Mouse (Mus musculus): ENCODE results near the gene Itga11.
A peak's percentile ranks its signal among the peaks of the same experiment; 100 is the strongest.

Itga11 gene

DNA sequence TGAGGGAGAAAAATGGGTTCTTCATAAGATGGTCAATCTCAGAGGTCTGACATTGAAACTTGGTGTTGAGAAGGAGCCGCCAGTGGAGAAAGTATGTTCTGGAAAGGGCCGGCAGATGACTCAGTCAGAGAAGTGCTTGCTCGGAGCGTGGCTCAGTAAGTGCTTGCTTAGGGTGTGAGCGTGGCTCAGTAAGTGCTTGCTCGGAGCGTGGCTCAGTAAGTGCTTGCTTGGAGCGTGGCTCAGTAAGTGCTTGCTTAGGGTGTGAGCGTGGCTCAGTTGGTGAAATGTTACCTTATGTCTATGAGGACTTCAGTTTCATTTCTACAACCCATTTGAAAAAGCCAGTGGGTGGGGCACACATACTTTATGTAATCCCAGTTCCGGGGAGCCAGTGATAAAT lies 12.1 kb downstream of the Itga11 start:
- DNase-seq = no peak

GRCm38 (mm10) chr9:62694054-62694453 lies 16.4 kb downstream of the Itga11 start:
- peak; percentile 68 for DNase-seq

DNA sequence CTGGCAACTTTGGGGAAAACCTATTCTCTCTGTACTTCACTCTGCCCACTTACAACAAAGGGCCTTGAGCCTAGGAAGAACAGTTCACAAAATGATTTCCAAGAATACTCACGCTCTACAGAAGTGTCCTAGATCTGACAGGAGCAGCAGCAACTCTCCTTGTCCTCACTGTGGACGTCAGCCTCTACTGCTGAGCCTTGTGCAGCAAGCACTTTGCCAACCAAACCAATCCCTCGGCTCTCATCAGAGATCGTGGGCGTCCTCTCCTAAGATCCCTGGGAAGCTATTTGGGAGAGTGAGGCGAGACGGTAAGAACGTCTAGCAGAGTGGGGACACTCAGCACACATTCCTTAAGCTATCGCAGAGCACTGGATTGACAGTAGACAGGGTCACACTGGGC lies 17.6 kb downstream of the Itga11 start:
- no peak for DNase-seq

DNA sequence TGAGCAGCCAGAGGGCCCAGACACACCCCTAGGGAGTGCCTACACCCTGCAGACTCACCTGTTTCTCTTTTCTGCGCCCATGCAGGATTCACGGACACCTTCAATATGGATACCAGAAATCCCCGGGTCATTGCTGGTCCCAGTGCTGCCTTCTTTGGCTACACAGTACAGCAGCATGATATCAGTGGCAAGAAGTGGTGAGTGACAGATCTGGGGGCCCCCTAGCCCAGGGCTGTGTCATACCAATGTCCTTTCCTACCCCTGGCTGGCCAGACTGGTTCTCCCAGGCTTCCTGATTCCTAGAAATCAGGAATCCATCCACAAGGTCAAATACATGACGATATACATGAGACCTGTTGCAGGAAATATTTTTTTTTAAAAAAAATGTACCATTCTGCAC lies 19.2 kb downstream of the Itga11 start:
- no peak for DNase-seq

DNA sequence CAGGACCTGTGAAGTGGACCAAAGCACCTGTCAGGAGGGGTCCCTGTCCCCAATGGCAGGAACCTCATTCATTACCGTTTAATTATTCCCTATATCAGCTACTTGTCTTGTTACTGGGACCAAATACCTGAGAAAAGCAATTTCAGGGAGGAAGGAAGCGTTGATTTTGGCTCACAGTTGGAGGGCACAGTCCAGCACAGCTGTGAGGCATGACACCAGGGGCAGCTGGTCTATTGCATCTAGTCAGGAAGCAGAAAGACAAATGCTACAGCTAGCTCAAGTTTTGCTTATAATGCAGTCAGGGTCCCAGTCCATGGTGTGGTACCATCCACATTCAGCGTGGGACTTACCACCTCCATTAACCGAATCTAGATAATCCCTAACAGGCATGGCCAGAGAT lies 29.6 kb downstream of the Itga11 start:
- no peak for DNase-seq

- peak; percentile 16 for DNase-seq
Measured at GRCm38 (mm10) chr9:62707870-62708269, 30.2 kb downstream of the Itga11 start.

DNA sequence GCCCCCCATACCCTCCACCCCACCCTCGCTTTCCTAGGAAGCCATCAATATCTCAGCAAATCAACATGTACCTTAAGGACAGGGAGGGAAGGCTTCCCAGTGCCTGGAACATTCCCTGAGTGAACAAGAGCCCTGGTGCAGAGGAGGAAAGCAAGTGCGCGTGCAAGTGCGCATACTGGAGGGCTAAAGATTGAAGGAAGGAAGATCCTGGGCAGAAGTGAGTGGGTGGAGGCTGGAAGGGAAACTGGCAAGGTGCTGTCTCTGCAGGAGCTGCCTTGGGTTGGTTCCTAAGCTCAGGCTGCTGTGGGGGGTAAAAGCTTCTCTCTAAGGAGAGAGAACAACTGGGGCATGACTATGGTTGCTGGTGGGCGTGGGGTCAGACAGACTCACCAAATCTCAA lies 32.4 kb downstream of the Itga11 start:
- no peak for DNase-seq

DNA sequence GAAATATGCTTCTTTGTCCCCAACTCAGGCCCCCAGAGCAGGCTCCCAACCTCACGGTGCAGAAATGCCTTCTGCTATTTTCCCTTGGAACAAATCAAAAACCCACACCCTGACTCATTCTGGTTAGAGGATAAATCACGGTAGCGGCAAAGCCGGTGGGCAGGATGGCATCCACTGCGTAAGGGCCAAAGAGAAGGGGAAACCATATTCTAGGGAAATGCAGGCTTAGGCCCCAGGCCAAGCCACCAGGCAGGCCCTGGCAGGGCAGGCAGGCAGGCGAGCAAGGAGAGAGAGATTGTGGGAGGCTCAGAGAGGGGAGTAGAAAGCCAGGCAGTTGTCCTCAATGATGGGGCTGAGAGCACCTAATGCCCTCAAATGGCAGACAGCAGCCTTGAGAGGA lies 34.7 kb downstream of the Itga11 start:
- DNase-seq = no peak

GRCm38 (mm10) chr9:62713040-62713439 lies 35.4 kb downstream of the Itga11 start:
- DNase-seq = no peak

- no peak for DNase-seq
Measured at GRCm38 (mm10) chr9:62714336-62714735, 36.7 kb downstream of the Itga11 start.

GRCm38 (mm10) chr9:62717982-62718381 lies 40.4 kb downstream of the Itga11 start:
- no peak for DNase-seq

DNA sequence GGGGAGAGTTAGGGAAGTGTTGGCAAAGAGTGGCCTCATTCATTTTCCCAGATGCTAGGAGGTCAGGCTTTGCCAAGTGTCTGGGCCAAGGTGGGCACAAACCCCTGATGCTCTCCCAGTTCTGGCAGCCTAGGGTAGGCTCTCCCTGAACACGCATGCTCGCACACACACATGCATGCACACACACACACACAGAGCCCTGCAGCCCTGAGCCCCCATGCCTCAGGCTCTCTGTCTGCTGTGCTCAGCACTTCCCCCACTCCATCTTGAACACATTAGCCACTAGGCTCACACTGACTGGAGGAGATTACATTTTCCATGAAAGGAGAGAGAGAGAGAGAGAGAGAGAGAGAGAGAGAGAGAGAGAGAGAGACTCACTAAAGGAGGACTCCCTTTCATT lies 44.2 kb downstream of the Itga11 start:
- DNase-seq = no peak

DNA sequence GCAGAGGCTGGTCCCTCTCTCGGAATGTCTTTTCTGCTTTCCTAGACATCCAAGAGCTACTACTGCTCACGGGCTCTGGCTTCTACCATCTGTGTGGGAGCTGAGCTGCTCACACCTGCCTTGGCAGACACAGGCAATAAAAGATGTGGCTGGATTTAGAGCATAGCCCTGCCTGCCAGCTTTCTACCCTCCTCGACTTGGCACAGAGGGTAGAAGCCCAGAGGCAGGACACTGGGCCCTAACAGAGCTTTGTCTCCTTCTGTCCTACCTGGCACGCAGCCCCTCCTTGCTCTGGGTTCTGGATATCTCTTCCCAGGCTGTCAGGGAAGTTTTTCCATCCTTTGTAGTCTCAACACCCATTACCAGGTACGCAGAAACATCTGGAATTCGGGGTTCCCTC lies 45.1 kb downstream of the Itga11 start:
- no peak for DNase-seq

- no peak for DNase-seq
Measured at GRCm38 (mm10) chr9:62724175-62724574, 46.5 kb downstream of the Itga11 start.

DNA sequence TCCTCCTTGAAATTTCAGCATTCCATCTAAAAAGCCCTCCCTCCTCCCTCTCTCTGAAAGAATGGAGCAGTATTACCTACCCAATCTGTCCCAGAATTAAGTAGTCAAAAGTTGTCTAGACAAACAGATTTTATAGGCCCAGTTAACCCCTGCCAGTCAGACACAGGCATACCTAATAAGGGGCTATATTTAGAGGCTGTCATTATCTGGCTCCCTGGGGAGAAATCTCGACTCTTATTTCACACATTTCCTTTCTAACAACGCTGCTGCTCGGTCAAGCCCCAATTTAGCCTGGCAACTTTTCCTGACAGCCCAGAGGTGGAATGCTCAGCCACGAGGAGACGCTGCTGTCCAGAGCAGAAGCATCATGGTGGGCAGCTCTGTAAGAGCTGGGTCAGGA lies 47.6 kb downstream of the Itga11 start:
- no peak for DNase-seq

GRCm38 (mm10) chr9:62726472-62726871 lies 48.8 kb downstream of the Itga11 start:
- peak; percentile 37 for DNase-seq

- peak; percentile 81 for DNase-seq
Measured at GRCm38 (mm10) chr9:62744558-62745275, 67.1 kb downstream of the Itga11 start.

GRCm38 (mm10) chr9:62746646-62747045 lies 69.0 kb downstream of the Itga11 start:
- peak; percentile 35 for DNase-seq

DNA sequence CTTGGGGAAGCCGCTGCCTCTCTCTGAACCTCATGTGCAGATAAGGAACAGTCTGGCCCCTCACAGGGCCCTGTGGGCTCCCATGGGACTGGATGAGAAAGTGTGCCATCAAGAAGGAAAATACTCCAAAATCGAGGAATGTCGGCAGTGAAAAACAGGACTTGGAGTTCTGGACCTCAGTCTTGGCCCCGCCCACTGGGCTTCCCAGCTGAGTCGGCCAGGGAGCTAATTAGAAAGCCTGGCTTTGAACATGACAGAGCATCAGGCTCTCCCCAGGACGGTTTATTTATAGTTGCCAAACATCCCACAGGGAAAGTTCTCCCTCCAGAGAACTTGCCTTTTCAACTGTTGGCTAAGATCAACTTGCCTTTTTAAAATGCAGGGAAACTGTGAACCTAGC lies 72.0 kb downstream of the Itga11 start:
- peak; percentile 75 for DNase-seq

DNA sequence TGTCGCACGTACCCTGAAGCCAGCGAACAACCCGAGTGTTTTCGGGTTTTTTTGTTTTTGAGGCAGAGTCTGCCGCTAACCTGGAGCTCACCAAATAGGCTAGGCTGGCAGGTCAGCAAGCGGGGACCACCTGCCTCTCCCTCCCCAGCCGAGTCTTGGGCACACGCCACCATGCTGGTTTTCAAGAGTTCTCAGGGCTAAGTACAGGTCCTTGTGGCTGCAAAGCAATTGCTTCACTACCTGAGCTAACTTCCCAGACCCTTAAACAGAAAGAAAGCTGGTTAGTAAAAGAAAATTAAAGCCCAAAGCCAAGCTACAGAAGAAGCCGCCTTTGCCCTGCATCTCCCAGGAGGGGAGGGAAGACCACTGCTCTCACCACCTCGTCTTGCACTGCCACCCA lies 72.8 kb downstream of the Itga11 start:
- peak; percentile 55 for DNase-seq

DNA sequence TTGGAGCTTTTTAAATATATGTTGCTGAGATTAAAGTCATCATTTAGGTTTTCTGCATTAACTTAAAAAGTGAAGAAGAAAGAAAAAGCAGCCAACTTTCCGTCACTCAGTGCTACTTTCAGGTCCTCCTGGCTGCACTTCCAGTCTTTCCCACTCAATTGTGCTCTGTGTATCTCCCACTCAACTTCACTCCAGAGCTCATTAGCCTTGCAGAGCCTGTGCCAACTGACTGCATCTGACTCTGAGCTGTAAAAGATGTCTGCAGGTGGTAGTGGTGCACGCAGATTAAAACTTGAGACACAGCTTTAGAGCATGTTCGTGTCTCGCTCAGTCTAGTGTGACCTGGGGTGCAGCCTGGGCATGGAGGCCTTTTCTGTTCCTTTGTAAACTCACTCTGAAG lies 80.7 kb downstream of the Itga11 start:
- no peak for DNase-seq

- no peak for DNase-seq
Measured at GRCm38 (mm10) chr9:62759601-62760000, 82.0 kb downstream of the Itga11 start.

DNA sequence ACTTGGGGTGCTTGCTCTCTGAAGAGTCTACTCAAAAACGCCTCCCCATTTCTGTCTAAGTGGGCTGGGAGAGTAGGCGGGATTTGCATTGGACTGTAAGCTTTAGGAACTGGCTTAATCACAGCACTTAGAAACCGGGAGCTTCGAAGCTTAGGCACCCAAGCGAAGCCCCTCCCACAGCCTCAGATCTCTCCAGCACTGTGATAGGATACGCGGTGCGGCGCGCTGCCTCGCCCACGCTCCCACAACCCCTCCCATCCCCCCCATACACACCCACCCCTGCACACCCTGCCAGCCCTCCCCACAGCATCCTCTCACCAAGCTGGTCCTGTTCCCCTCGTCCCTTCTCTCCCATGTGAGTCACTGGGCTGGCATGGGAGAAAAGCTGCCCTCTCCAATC lies 85.9 kb downstream of the Itga11 start:
- peak; percentile 54 for DNase-seq

DNA sequence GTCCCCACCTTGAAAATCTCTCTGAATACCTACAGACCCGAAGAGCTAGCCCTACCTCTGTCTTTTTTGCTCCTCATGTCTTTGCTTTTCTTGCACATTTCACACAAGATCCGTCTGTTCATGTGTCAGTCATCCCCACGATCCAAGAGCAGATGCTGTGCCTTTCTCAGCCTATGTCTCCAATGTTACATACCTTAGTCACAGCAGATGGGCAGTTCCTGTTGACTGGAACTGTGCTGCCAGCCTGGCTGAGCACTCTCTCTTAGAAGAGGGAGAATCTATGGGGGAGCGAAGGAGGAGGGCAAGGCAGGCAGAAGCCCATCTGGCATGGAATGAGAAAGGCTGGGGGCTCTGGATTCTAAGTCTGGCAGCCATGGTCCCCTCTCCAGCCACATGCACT lies 87.7 kb downstream of the Itga11 start:
- no peak for DNase-seq

GRCm38 (mm10) chr9:62767464-62767863 lies 89.8 kb downstream of the Itga11 start:
- DNase-seq = no peak
